Mouse (Mus musculus) heart, postnatal 10 days (tissue): Measurements from ENCODE around the gene Klk7. TPM values are rescaled to one million over a fixed set of nuclear protein-coding genes. Genes with fewer than 3 reads are reported as not detected.

ENCODE experiments used
- DNase-seq, 2 experiments: peaks; one replicate each; pipeline ENCODE4 v3.0.0; 2021
- intact Hi-C: fragments of 180-260 bp; cut with DNase I; formaldehyde crosslinking; loops from one replicate; pipeline ENCODE4 v1.15.1; 2025
- total RNA-seq, 2 experiments: library from RNA; stranded (reverse); gene quantifications; 2 replicates each; pipeline ENCODE4 v1.2.3; 2021

The Klk7 gene
- total RNA-seq: not detected

DNA sequence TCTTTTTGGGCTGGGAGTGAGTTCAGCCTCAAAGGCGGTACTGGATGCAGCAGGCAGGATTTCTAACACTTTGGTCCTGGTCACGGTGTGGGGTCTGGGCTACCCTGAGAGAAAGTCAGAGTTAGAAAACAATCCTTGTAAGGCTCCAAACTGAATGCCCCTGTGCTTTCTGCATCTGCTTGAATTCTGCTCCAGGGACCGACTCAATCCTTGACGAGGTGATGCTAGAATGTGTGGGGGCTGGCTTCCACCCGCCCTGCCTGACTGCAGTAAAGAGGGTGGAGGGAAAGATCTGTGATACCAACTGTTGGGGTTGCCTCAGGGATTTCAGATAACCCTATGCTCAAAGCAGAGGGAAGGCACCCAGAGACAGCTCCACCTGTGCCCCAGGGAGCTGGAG, at the start of gene Klk7:
Klk7 (plus strand) TSS at position 301 of the 400 bp plus-strand sequence.
- intact Hi-C loops: no loop called here
- DNase-seq: no peak

DNA sequence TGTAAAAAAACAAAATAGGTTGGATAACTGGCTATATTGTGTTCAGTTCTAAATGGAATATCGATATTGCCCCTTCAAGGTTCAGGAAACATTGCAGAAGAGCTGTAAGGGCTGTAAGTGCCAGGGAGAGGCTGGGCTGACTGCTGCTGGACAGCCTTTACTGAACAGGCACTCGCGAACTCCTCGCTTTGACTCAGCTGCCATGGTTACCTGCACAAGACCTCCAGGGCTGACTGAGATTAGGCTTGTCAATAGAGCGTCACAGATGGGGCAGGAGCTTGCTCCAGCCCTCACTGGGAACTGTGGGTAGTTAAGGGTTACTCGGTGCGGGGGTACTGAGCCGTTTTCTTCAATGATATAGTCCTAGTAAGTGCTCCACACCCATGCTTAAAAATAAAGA, 44.6 kb upstream of the Klk7 start:
- intact Hi-C loops: no loop called here
- no peak for DNase-seq

DNA sequence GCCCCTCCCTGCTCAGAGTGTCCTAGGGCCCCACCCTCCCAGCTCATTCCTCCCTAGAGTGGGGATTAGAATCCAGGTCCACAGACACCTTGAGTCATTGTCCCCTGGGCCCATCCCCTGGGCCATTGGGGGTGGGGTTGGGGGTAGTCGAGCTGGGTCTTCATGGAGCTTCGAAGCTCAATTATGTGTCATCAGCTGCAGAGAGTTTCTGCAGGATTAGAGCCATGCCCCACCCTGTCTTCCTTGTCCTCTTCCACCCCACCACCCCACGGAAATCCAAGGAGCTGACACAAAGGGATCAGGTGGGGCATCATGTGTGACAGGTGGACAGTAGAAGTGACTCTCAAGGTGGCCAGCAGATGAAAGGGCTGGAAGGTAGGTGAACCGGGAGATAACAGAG, 42.5 kb upstream of the Klk7 start, which contains the start of gene Klk12:
Klk12 (plus strand) TSS at position 301 of the 400 bp plus-strand sequence.
- DNase-seq: no peak
- intact Hi-C loops: no loop called here

DNA sequence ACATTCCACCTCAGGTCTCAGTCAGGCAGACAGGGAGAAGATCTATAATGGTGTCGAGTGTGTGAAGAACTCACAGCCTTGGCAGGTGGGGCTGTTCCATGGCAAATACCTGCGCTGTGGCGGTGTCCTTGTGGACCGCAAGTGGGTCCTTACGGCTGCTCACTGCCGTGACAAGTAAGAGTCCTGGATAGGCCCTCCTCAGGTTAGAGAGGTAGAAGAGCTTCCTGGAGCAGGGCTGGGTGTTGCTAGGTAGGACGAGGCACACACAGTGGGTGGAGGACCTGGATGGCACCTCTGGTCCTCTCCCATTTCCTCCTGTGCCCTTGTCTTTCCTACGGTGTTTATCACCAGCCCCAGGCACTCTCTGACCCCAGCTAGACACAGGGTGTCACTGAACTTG, 41.5 kb upstream of the Klk7 start:
- intact Hi-C loops: no loop called here
- no peak for DNase-seq

DNA sequence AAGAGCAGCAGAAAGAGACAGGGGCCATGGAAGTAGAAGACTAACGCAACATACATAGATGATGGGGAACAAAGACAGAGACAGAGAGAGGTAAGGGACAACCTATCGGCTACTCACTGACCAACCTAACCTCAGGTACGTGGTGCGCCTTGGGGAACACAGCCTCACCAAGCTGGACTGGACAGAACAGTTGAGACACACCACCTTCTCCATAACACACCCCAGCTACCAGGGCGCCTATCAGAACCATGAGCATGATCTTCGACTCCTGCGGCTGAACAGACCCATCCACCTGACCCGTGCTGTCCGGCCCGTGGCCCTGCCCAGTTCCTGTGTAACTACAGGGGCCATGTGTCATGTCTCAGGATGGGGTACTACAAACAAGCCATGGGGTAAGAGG, 40.4 kb upstream of the Klk7 start:
- DNase-seq: no peak
- intact Hi-C loops: no loop called here

DNA sequence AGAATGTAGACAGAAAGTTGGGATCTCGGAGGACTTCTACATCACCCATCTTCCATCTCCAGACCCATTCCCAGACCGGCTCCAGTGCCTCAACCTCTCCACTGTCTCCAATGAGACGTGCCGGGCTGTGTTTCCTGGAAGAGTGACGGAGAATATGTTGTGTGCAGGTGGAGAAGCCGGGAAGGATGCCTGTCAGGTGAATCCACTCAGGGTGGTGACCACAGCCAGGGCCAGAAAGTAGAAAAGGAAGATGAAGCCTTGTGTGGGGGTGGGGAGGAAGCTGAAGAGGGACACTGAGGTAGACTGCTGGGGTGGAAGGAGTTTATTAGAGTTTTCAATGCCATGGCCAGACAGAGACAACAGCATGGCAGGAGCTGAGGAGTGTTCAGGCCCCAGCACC, 39.2 kb upstream of the Klk7 start:
- DNase-seq: no peak
- intact Hi-C loops: no loop called here

DNA sequence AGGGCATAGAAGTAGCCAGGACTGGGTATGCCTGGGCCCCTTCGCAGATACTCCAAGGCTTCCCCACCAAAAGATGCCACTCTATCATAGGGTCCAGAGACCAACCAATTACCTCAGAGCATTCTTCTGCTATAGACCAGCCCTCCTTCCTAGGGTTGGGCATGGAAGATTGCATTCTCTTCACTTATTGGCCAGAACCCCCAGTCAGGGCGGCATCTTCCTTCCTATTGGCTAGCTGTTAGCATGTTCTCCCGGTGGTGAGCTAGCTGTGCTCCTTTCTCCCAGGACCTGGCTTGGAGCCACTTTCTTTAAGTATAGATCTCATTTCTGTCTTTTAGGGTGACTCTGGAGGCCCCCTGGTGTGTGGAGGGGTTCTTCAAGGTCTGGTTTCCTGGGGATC, 38.2 kb upstream of the Klk7 start:
- DNase-seq: no peak
- intact Hi-C loops: no loop called here

DNA sequence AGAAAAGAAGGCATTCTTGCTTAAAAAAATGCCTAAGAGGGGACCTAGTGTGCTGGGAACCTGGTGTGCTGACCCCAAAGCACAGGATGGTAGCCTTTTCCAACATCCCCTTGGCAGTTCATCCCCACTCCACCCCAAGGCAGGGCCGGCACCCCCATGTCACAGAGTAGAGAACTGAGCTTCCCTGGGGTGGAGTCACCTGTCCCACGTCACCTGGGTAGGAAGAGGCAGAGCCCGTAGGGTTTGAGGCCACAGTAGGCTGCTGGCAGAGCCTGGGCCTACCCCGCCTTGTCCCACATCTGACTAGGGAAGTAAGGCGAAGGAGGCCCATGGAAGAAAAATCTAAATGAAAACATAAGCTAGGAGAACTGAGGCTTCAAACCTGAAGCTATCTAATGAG, 36.7 kb upstream of the Klk7 start, which contains the start of gene Klk11:
Klk11 (plus strand) TSS at position 241 of the 400 bp plus-strand sequence.
- intact Hi-C loops: no loop called here
- no peak for DNase-seq

DNA sequence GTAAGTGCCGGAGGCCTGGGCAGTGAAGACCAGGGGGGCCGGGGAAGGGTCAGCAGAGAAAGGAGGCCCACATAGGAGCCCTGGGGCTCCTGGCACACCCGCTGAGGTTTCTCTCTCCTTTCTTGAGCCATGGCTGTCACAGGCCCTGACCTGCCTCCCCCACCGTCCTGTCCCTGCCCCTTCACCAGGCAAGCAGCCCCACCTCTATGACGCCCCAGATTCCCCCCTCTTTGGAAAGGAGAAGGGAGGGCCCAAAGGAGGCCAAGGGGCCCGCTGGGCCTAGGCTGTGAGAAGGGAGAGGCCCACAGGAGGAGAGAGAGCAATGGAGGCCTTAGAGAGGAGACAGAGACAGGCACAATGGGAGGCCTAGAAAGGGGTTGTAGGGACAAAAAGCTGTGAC, 36.3 kb upstream of the Klk7 start:
- intact Hi-C loops: no loop called here
- DNase-seq: no peak

DNA sequence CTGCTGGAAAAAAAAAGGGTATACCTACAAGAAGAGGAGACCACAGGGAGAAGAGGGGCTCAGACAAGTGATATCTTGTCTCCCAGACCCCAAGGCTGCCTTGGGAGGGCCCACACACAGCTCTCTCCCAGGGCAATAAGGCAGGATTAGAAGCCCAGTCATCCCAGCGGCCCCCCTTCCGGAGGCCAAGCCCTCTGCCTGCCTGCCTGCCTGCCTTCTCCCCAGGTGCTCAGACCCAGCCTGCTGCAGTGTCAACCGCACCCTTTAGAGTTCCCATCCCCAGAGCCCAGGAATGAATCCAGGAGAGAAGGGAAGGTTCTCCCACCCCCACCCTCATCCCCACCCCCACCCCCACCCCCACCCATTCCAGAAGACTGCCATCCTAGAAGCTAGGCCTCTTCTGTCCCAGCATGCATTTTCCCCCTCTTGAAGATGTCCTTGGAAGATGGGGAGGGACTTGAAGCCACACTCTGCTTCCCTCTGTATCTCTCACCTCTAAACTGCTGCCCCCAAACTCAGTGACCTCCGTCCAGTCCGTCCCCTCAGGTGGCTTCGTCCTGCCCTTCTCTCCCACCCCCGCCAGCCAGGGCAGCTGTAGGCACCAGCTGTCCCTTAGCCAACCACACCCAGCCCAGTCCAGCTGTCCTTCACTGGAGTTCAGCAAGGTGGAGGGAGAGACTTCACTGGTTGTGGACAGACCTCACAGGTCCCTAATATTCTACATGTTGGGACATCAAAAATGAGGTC, 35.6 kb upstream of the Klk7 start:
- DNase-seq: no peak
- intact Hi-C loops: no loop called here

DNA sequence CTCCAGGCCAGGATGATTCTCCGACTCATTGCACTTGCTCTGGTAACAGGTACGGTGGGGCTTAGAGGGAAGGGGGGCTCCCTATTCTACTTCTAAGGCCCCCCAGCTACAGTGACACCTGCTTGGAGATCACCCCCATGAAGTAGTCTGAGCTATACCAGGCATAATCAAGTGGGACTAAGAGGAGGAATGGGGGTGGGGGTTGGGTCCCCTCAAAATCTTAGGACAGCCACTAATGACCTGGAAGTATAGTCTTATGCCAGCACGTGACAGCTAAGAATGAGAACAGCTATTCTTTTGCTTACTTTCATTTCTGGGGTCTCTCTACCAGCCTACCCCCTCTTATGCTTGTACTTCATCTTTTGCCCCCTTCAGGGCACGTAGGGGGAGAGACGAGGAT, 34.6 kb upstream of the Klk7 start:
- no peak for DNase-seq
- intact Hi-C loops: no loop called here

DNA sequence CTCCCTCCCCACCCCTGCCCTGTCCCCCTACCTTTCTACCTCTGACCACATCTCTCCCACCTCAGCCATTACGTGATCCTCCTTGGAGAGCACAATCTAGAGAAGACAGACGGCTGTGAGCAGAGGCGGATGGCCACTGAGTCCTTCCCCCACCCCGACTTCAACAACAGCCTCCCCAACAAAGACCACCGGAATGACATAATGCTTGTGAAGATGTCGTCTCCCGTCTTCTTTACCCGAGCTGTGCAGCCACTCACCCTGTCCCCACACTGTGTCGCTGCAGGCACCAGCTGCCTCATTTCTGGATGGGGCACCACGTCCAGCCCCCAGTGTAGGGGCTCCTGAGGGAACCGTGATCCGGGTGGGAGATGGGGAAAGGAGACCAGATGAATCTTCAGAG, 33.7 kb upstream of the Klk7 start:
- intact Hi-C loops: no loop called here
- DNase-seq: no peak

DNA sequence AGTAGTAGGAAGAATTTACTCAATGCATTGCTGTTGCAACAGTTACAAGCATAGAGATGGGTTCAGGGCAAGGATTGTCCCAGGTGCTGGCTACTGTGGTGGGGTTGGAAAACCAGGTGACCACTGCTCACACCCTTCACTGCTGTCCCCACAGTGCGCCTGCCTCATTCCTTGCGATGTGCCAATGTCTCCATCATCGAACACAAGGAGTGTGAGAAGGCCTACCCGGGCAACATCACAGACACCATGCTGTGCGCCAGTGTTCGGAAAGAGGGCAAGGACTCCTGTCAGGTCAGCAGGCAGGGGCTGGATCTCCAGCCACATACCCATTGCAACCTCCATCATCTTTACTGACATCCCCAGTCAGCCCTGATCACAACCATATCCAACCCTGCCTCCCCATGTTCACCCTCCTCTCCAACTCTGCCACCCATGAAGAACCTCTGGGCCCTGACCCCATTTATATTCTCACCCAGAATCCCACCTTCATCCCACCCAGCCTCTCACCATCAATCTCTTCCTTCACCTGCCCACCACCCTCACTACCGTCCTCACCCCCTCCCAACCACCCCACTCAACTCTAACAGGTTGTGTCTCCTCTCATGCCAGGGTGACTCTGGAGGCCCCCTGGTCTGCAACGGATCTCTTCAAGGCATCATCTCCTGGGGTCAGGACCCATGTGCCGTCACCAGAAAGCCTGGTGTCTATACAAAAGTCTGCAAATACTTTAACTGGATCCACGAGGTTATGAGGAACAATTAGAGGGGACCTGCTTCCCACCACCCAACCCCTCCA, 32.7 kb upstream of the Klk7 start:
- intact Hi-C loops: no loop called here
- no peak for DNase-seq

DNA sequence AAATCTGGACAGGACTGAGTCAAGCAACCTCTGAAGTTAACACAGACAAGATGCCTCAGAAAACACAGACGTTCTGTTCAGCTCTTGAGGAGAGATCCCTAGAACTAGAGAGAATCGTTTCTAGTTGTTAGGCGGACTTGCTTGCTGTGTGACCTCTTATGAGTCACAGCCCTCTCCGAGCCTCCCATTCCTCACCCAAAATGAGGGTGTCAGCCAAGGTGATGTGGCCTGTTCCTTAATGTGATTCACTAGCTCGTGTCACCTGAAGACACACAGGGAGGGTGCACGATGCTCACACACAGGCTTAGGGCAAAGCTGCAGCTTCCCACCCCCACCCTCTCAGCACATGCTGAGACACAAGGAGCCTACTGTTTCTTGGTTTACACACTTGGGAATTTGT, 30.9 kb upstream of the Klk7 start:
- intact Hi-C loops: no loop called here

DNA sequence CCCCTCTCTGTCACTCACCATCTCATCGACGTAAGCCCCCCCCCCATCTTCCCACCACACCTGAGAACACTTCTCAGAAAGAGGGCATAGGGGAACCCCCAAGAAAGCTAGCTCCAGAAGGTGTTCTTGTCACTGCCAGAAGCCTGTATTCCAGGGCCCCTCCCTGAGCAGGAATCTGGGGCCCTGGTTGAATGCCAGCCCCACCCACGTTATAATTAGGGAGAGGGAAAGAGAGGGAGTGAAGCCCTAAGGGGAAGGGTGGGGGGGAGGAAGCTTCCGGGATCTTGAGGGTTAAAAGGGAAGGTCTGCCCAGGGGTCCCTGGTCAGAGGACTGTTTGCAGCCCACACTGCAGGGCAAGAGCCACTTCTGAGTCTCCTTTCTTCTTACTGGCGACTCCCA, 30.3 kb upstream of the Klk7 start, which contains the start of gene Klk10:
Klk10 (plus strand) TSS at position 290 of the 400 bp plus-strand sequence.
- intact Hi-C loops: no loop called here
- DNase-seq: no peak

More for the DNA sequence above, 30.9 kb upstream of the Klk7 start:
- no peak for DNase-seq

DNA sequence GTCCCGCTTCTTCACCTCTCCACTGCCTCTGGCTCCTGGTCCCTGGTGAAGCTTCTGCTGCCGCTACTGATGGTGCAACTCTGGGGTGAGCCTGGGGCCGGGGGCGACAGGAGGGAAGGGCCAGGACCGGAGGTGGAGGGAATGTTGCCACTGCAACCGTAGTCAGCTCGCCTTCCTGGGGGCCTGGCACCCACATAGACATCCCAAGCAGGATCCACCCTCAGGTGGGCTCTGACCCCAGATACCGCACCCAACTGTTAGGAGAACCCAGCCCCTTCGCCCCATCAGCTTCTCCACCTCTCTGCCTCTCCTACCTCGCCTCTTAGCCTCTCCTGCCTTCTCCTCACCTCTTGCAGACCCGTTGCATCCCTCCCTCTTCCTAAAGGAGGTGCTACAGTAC, 29.6 kb upstream of the Klk7 start:
- intact Hi-C loops: no loop called here
- no peak for DNase-seq

DNA sequence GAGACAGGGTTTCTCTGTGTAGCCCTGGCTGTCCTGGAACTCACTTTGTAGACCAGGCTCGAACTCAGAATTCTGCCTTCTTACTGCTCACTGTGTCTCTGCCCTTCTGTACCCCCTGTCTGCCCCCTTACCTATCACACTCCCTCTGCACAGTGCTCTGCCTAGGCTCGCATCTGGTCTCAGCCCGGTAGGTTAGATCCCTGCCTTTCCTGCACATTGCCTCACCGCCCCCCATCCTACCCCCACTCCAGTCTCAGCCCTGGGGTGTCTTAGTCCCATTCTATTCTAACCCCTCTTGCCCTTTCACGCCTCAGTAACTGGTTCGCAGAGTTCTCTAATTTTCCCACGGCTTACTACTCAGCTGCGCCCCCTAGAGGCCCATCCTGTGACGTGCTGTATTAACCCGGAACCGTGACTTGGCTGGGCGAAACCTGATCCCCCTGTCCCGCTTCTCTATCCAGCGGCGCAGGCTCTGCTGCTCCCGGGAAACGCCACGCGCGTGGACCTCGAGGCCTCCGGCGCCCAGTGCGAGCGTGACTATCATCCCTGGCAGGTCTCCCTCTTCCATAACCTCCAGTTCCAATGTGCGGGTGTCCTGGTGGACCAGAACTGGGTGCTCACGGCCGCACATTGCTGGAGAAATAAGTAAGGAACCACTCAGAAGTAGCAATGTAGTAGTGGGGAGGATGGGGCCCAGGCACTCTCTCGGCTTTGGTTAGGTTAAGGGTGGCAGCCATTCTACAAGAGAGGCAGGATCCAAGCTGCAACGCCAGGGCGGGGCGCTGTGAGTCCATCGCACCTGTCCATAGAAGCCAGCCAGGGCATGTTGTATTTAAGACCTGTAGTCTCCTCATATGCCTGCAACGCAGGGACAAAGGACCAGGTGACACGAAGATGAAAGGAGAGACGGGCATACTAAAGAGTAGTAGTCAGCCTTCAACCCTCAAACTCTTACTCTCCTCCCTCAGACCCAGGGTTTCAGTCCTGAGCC, 28.5 kb upstream of the Klk7 start:
- peak; percentile 77 to 89 for DNase-seq
- intact Hi-C loops: loop anchor here (1.0 kb wide), 1 partner anchor 101 kb away; no protein-coding TSS in a partner anchor

DNA sequence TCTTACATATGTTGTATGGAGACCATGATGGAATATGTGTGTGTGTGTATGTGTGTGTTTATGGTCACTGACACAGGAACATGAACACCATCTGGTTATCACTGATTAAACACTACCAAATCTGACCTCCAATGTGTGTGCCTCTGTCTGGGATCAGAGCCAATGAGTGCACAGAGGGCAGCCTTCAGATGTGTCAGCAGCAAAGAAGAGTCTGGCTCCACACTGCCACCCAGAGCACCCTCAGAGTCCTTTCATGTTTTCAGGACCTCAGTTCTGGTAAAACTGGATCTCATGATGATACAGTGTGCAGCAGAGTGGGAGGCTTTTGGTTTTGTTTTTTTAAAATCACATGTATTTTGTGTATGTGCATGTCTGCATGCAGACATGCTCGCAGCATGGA, 25.8 kb upstream of the Klk7 start:
- intact Hi-C loops: no loop called here
- no peak for DNase-seq

DNA sequence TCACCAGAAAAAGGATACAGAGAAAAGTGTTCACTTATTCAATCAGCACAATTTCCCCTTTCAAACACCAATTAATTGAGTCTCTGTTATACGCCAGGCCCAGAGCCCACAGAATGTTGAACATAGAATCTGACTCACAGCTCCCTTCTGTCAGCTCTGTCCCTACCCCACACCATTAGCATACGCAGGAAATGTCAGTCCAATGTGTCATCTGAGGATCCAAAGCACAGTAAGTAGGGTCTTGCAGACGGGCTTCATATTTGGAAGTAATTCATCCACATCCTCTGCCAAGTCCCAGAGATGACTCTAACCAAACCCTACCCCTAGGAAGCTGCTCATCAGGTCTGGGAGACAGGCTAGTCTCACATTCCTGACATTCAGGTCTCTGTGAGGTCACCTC, 23.0 kb upstream of the Klk7 start:
- DNase-seq: no peak
- intact Hi-C loops: loop anchor here (2.0 kb wide), 1 partner anchor 107 kb away; no protein-coding TSS in a partner anchor

DNA sequence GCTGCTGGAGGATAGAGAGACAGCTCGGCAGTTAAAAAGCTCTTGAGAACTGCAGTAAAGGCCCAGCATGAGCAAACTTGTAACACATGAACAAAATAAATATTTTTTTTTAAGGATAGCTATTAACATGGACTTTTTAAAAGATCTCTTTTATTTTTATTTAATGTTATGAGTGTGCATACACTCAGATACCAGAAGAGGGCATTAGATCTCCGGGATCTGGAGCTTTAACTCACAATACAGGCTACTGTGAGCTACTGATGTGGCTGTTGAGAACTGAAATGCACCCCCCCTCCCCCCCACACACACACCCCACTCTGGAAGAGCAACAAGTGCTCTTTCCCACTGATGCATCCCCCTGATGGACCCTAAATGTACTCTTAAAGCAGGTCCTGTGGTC, 21.8 kb upstream of the Klk7 start:
- intact Hi-C loops: loop anchor here (2.0 kb wide), 1 partner anchor 106 kb away; no protein-coding TSS in a partner anchor

DNA sequence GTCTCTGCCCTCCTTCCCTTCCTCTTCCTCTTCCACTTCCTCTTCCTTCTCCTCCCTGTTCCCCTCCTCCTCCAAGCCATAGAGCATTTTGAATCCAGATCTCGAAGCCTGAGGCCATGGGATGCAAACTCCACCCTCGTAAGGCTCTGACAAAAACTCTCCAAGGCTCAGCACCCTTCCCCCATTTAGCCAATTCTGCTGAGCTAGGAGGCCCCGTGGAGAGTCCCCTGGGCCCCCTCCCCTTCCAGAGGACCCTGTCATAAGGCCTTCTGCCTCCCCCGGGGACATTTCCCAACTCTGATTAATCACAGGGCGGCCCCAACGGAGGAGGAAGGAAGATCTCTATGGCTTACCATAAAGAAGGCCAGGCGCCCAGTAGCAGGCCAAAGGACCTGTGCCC, 19.5 kb upstream of the Klk7 start, which contains the start of gene Klk9:
Klk9 (plus strand) TSS at position 301 of the 400 bp plus-strand sequence.
- DNase-seq: no peak
- intact Hi-C loops: no loop called here

More for the DNA sequence above, 21.8 kb upstream of the Klk7 start:
- no peak for DNase-seq
